Mouse (Mus musculus): ENCODE measurements at regions not wholly inside any gene's neighbourhood (a gene's known extent, or its start where the extent isn't known, plus 50 kb on each side); places are given as distances from the start of the nearest gene placed in this dataset.
A peak's percentile ranks its signal among the peaks of the same experiment; 100 is the strongest.

- TF ChIP-seq POLR2A (IDR thresholded peaks at IDR 0.05; ENCODE audit: borderline replicate concordance, extremely low read depth, insufficient read depth, insufficient read length, poor library complexity, severe bottlenecking) (no peak), CTCF (IDR thresholded peaks at IDR 0.05; ENCODE audit: borderline replicate concordance, extremely low read depth, insufficient read depth, insufficient read length) (no peak)
- peak; percentile 56 for DNase-seq (ENCODE audit: low read depth)
Observed at GRCm38 (mm10) chr4:53386309-53386708, 53.9 kb upstream of the Slc44a1 start.

GRCm38 (mm10) chr4:53384761-53385160 lies 55.5 kb upstream of the Slc44a1 start:
- DNase-seq (ENCODE audit: low read depth): peak; percentile 88
- TF ChIP-seq CTCF (IDR thresholded peaks at IDR 0.05; ENCODE audit: borderline replicate concordance, extremely low read depth, insufficient read depth, insufficient read length): peak; percentile 81
- no peak for TF ChIP-seq POLR2A (IDR thresholded peaks at IDR 0.05; ENCODE audit: borderline replicate concordance, extremely low read depth, insufficient read depth, insufficient read length, poor library complexity, severe bottlenecking)

GRCm38 (mm10) chr4:53384104-53384503 lies 56.1 kb upstream of the Slc44a1 start:
- DNase-seq (ENCODE audit: low read depth): no peak
- TF ChIP-seq CTCF (IDR thresholded peaks at IDR 0.05; ENCODE audit: borderline replicate concordance, extremely low read depth, insufficient read depth, insufficient read length): no peak
- no peak for TF ChIP-seq POLR2A (IDR thresholded peaks at IDR 0.05; ENCODE audit: borderline replicate concordance, extremely low read depth, insufficient read depth, insufficient read length, poor library complexity, severe bottlenecking)

GRCm38 (mm10) chr4:53382012-53382411 lies 58.2 kb upstream of the Slc44a1 start:
- DNase-seq (ENCODE audit: low read depth): peak; percentile 26
- TF ChIP-seq POLR2A (IDR thresholded peaks at IDR 0.05; ENCODE audit: borderline replicate concordance, extremely low read depth, insufficient read depth, insufficient read length, poor library complexity, severe bottlenecking) (no peak), CTCF (IDR thresholded peaks at IDR 0.05; ENCODE audit: borderline replicate concordance, extremely low read depth, insufficient read depth, insufficient read length) (no peak)

- TF ChIP-seq POLR2A (IDR thresholded peaks at IDR 0.05; ENCODE audit: borderline replicate concordance, extremely low read depth, insufficient read depth, insufficient read length, poor library complexity, severe bottlenecking) (no peak), CTCF (IDR thresholded peaks at IDR 0.05; ENCODE audit: borderline replicate concordance, extremely low read depth, insufficient read depth, insufficient read length) (no peak)
- no peak for DNase-seq (ENCODE audit: low read depth)
Observed at GRCm38 (mm10) chr4:53379855-53380254, 60.4 kb upstream of the Slc44a1 start.

- TF ChIP-seq POLR2A (IDR thresholded peaks at IDR 0.05; ENCODE audit: borderline replicate concordance, extremely low read depth, insufficient read depth, insufficient read length, poor library complexity, severe bottlenecking) (no peak), CTCF (IDR thresholded peaks at IDR 0.05; ENCODE audit: borderline replicate concordance, extremely low read depth, insufficient read depth, insufficient read length) (no peak)
- DNase-seq (ENCODE audit: low read depth): peak; percentile 38
Observed at GRCm38 (mm10) chr4:53376995-53377394, 63.2 kb upstream of the Slc44a1 start.

GRCm38 (mm10) chr4:53356374-53356773 lies 83.8 kb upstream of the Slc44a1 start:
- no peak for TF ChIP-seq POLR2A (IDR thresholded peaks at IDR 0.05; ENCODE audit: borderline replicate concordance, extremely low read depth, insufficient read depth, insufficient read length, poor library complexity, severe bottlenecking)
- 0 out of 2 replicates have a peak, but pooled peaks have one; percentile 1 for TF ChIP-seq CTCF (IDR thresholded peaks at IDR 0.05; ENCODE audit: borderline replicate concordance, extremely low read depth, insufficient read depth, insufficient read length)
- DNase-seq (ENCODE audit: low read depth): no peak

- peak; percentile 78 for DNase-seq (ENCODE audit: low read depth)
Observed at GRCm38 (mm10) chr4:53354961-53355360, 85.3 kb upstream of the Slc44a1 start.

GRCm38 (mm10) chr4:53353399-53354090 lies 86.7 kb upstream of the Slc44a1 start:
- no peak for DNase-seq (ENCODE audit: low read depth)
- TF ChIP-seq CTCF (IDR thresholded peaks at IDR 0.05; ENCODE audit: borderline replicate concordance, extremely low read depth, insufficient read depth, insufficient read length) (no peak), POLR2A (IDR thresholded peaks at IDR 0.05; ENCODE audit: borderline replicate concordance, extremely low read depth, insufficient read depth, insufficient read length, poor library complexity, severe bottlenecking) (no peak)

More at GRCm38 (mm10) chr4:53354961-53355360, 85.3 kb upstream of the Slc44a1 start:
- TF ChIP-seq POLR2A (IDR thresholded peaks at IDR 0.05; ENCODE audit: borderline replicate concordance, extremely low read depth, insufficient read depth, insufficient read length, poor library complexity, severe bottlenecking): no peak
- TF ChIP-seq CTCF (IDR thresholded peaks at IDR 0.05; ENCODE audit: borderline replicate concordance, extremely low read depth, insufficient read depth, insufficient read length): peak; percentile 37; the same call in 1 of the 2 replicates

GRCm38 (mm10) chr4:53351104-53351607 lies 89.1 kb upstream of the Slc44a1 start:
- no peak for DNase-seq (ENCODE audit: low read depth)
- TF ChIP-seq CTCF (IDR thresholded peaks at IDR 0.05; ENCODE audit: borderline replicate concordance, extremely low read depth, insufficient read depth, insufficient read length): no peak
- no peak for TF ChIP-seq POLR2A (IDR thresholded peaks at IDR 0.05; ENCODE audit: borderline replicate concordance, extremely low read depth, insufficient read depth, insufficient read length, poor library complexity, severe bottlenecking)

- TF ChIP-seq CTCF (IDR thresholded peaks at IDR 0.05; ENCODE audit: borderline replicate concordance, extremely low read depth, insufficient read depth, insufficient read length): no peak
- no peak for TF ChIP-seq POLR2A (IDR thresholded peaks at IDR 0.05; ENCODE audit: borderline replicate concordance, extremely low read depth, insufficient read depth, insufficient read length, poor library complexity, severe bottlenecking)
- DNase-seq (ENCODE audit: low read depth): no peak
Observed at GRCm38 (mm10) chr4:53345346-53345745, 94.9 kb upstream of the Slc44a1 start.

- TF ChIP-seq CTCF (IDR thresholded peaks at IDR 0.05; ENCODE audit: borderline replicate concordance, extremely low read depth, insufficient read depth, insufficient read length) (no peak), POLR2A (IDR thresholded peaks at IDR 0.05; ENCODE audit: borderline replicate concordance, extremely low read depth, insufficient read depth, insufficient read length, poor library complexity, severe bottlenecking) (no peak)
- DNase-seq (ENCODE audit: low read depth): no peak
Observed at GRCm38 (mm10) chr4:53344546-53344945, 95.7 kb upstream of the Slc44a1 start.

All from brain, embryonic 14.5 days (tissue).